Comparison of ENCODE assay signal across 7 mouse cellular contexts in the genomic region with DNA sequence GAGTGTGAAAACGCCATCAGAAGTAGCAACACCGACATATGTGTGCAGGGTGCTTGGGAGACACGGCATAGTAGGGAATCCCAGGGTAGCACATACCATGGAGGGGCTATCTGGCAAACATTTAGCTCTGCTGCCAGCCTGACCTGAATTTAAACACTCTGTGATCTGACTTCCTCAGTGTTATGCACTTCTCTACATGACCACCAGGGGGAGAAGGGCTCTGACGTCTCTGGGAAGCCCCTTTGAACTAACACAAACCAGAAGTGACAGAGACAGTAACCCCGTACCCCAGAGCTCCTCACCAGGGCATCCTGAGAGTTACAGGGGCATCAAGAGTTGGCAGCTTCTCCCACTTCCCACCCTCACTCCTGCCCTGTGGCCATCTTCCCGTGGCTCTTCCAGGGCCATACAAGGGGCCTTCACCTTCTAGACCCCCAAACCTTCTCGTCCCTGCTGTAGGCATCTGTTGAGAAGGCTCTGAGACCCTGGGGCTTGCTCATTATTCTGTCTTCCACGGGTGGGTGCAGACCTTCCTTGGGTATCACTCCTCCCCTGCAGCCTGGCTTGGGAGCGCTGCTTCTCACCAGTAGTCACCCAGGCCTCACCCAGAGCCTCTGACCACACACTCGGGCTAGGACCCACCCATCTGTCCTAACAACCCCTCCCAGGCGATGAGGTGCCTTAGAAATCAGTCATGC. TPM values are rescaled to one million over a fixed set of nuclear protein-coding genes. Genes with fewer than 3 reads are reported as not detected.
DNase-seq lines count a peak whose midpoint lies in the region; ATAC-seq lines count a peak whose summit lies in the region.

No protein-coding gene starts in this region.

- peaks cover 3% of the 10 kb centered on the region; the same call in 1 of the 2 replicates for H3K4me1 ChIP-seq in midbrain, embryonic 14.5 days (ENCODE audit: control insufficient read depth, insufficient read depth, low read length)

- no peak overlapping the region for H3K4me2 ChIP-seq in midbrain, embryonic 14.5 days (ENCODE audit: low read length)

- peak; percentile 46 to 65 for DNase-seq in layer of hippocampus, postnatal 10 days (ENCODE audit: low spot score in 2 of 2)
- no peak for DNase-seq in layer of hippocampus, adult 8-10 months (ENCODE audit: low spot score in 2 of 2)
- DNase-seq in T-cell, adult 2 months (ENCODE audit: low spot score): peak; percentile 11
- peak; percentile 82 for DNase-seq in embryo, embryonic 10.5 days (ENCODE audit: low spot score)
- peak; percentile 39 for DNase-seq in kidney, adult 9 months
- DNase-seq in midbrain, embryonic 14.5 days: peak; percentile 79
- peak; percentile 53 for DNase-seq in thymus, postnatal 4 days

- H3K4me3 ChIP-seq in midbrain, embryonic 14.5 days (replicated peaks; ENCODE audit: low read depth, low read length): no peak overlapping the region

- no peak for ATAC-seq in midbrain, embryonic 14.5 days (ENCODE audit: low FRiP score, low TSS enrichment)

- H3K36me3 ChIP-seq in midbrain, embryonic 14.5 days (ENCODE audit: control insufficient read depth, insufficient read depth, low read length): no peaks in the 10 kb centered on the region

- H3K9me3 ChIP-seq in midbrain, embryonic 14.5 days (ENCODE audit: control insufficient read depth, low read length): no peaks in the 10 kb centered on the region

- WGBS in midbrain, embryonic 14.5 days: 51% methylated on average over 11 of the region's 11 CpGs

- no peak overlapping the region for H3K9ac ChIP-seq in midbrain, embryonic 14.5 days (replicated peaks; ENCODE audit: low read length)

- no peak overlapping the region for H3K27ac ChIP-seq in midbrain, embryonic 14.5 days (replicated peaks; ENCODE audit: low read depth, low read length)

- H3K27me3 ChIP-seq in midbrain, embryonic 14.5 days (ENCODE audit: control insufficient read depth, insufficient read depth, low read length): no peaks in the 10 kb centered on the region

RNA-seq across cellular contexts. Expression of a gene that starts 37.3 kb away (rescaled TPM):
- total RNA-seq in layer of hippocampus, postnatal 10 days (2021): 1 to 10 TPM; 1.4 to 2.1 TPM
- 1 to 10 TPM; 1.3 to 2.5 (median 1.6) TPM for total RNA-seq in layer of hippocampus, adult 8-10 months (2022)
- not detected in 2 replicates for polyA plus RNA-seq in midbrain, embryonic 14.5 days (2014; fragmentation: Nextera tagmentation; extraction: Ambion mirVana)

Comparison
In these comparisons a context has a peak if more than half of its experiments do, and no peak if none do; other contexts are left out.
1. DNase-seq: peak in layer of hippocampus, postnatal 10 days (2 of 2), T-cell, adult 2 months (single experiment), embryo, embryonic 10.5 days (single experiment), kidney, adult 9 months (single experiment), midbrain, embryonic 14.5 days (single experiment) and thymus, postnatal 4 days (single experiment); none in layer of hippocampus, adult 8-10 months (0 of 2).